ENCODE assay signal across 8 mouse cellular contexts in genomic region chr1:180279648-180280047, GRCm38 (mm10). TPM values are rescaled to one million over a fixed set of nuclear protein-coding genes. Genes with fewer than 3 reads are reported as not detected.
DNase-seq lines count a peak whose midpoint lies in the region; ATAC-seq and TF ChIP-seq lines count a peak whose summit lies in the region.

No protein-coding gene starts in this region.

- no peaks in the 10 kb centered on the region for H3K27me3 ChIP-seq in forebrain, embryonic 14.5 days (replicated peaks; ENCODE audit: control insufficient read depth, insufficient read depth, low read length)
- no peaks in the 10 kb centered on the region for H3K27me3 ChIP-seq in forebrain, embryonic 11.5 days (ENCODE audit: control insufficient read depth, insufficient read depth, low read length)
- H3K27me3 ChIP-seq in intestine, postnatal 0 days (replicated peaks; ENCODE audit: control insufficient read depth, insufficient read depth, low read length), result no peaks in the 10 kb centered on the region
- H3K27me3 ChIP-seq in lung, postnatal 0 days (replicated peaks; ENCODE audit: insufficient read depth, low read length), result no peaks in the 10 kb centered on the region
- H3K27me3 ChIP-seq in stomach, postnatal 0 days (ENCODE audit: control insufficient read depth, insufficient read depth, low read length), result no peaks in the 10 kb centered on the region

- 0 out of 2 replicates have a peak overlapping the region, but pooled peaks have one; percentile 14 for H3K4me2 ChIP-seq in forebrain, embryonic 14.5 days (ENCODE audit: low read length)
- no peak overlapping the region for H3K4me2 ChIP-seq in forebrain, embryonic 11.5 days (ENCODE audit: low read depth, low read length, severe bottlenecking)
- H3K4me2 ChIP-seq in intestine, postnatal 0 days (replicated peaks; ENCODE audit: low read depth), result peak overlapping the region; percentile 37
- peak overlapping the region; percentile 28 for H3K4me2 ChIP-seq in lung, postnatal 0 days (replicated peaks; ENCODE audit: low read depth, low read length)
- peak overlapping the region; percentile 11; the same call in 1 of the 2 replicates for H3K4me2 ChIP-seq in stomach, postnatal 0 days (replicated peaks; ENCODE audit: low read depth)

- DNase-seq in forebrain, embryonic 14.5 days (ENCODE audit: low spot score), result peak; percentile 52
- DNase-seq in forebrain, embryonic 11.5 days (ENCODE audit: low spot score), result no peak
- peak; percentile 96 for DNase-seq in lung, postnatal 0 days (ENCODE audit: low spot score)
- DNase-seq in stomach, postnatal 0 days (ENCODE audit: low spot score), result peak; percentile 91
- no peak for DNase-seq in left cerebral cortex, adult 8-10 months (ENCODE audit: low spot score in 2 of 2)

- no peaks in the 10 kb centered on the region for H3K36me3 ChIP-seq in forebrain, embryonic 14.5 days (ENCODE audit: control insufficient read depth, insufficient read depth, low read length)
- no peaks in the 10 kb centered on the region for H3K36me3 ChIP-seq in forebrain, embryonic 11.5 days (ENCODE audit: control insufficient read depth, insufficient read depth, low read length)
- H3K36me3 ChIP-seq in intestine, postnatal 0 days (ENCODE audit: control insufficient read depth, insufficient read depth), result no peaks in the 10 kb centered on the region
- no peaks in the 10 kb centered on the region for H3K36me3 ChIP-seq in lung, postnatal 0 days (ENCODE audit: insufficient read depth, low read length)
- H3K36me3 ChIP-seq in stomach, postnatal 0 days (ENCODE audit: control insufficient read depth, insufficient read depth, low read length), result no peaks in the 10 kb centered on the region

- no peak overlapping the region; the same call in 1 of the 2 replicates for H3K9ac ChIP-seq in forebrain, embryonic 14.5 days (ENCODE audit: low read length)
- no peak overlapping the region for H3K9ac ChIP-seq in forebrain, embryonic 11.5 days (ENCODE audit: low read length)
- H3K9ac ChIP-seq in intestine, postnatal 0 days (ENCODE audit: low read depth, low read length), result no peak overlapping the region
- no peak overlapping the region for H3K9ac ChIP-seq in lung, postnatal 0 days (replicated peaks; ENCODE audit: low read depth)
- H3K9ac ChIP-seq in stomach, postnatal 0 days (ENCODE audit: low read length), result no peak overlapping the region

- no peak; the same call in 1 of the 2 replicates for TF ChIP-seq CTCF in intestine, postnatal 0 days (IDR thresholded peaks at IDR 0.05; ENCODE audit: low read depth)
- TF ChIP-seq CTCF in lung, postnatal 0 days (IDR thresholded peaks at IDR 0.05), result peak; percentile 24; the same call in 1 of the 2 replicates
- peak; percentile 17; the same call in 1 of the 2 replicates for TF ChIP-seq CTCF in stomach, postnatal 0 days (IDR thresholded peaks at IDR 0.05; ENCODE audit: low read depth)

- H3K27ac ChIP-seq in forebrain, embryonic 14.5 days (ENCODE audit: low read depth, low read length), result no peak overlapping the region
- no peak overlapping the region for H3K27ac ChIP-seq in forebrain, embryonic 11.5 days (ENCODE audit: low read depth, low read length)
- H3K27ac ChIP-seq in intestine, postnatal 0 days (ENCODE audit: low read depth, low read length), result 0 out of 2 replicates have a peak overlapping the region, but pooled peaks have one; percentile 35
- H3K27ac ChIP-seq in lung, postnatal 0 days (ENCODE audit: low read length), result peak overlapping the region; percentile 65
- H3K27ac ChIP-seq in stomach, postnatal 0 days (replicated peaks), result no peak overlapping the region; the same call in none of the 2 replicates

- peak; percentile 93 for TF ChIP-seq EP300 in lung, postnatal 0 days (IDR thresholded peaks at IDR 0.05)
- peak; percentile 62 for TF ChIP-seq EP300 in stomach, postnatal 0 days (optimal IDR thresholded peaks at IDR 0.05)

- no peak for ATAC-seq in forebrain, embryonic 14.5 days
- ATAC-seq in forebrain, embryonic 11.5 days (replicated peaks; ENCODE audit: low FRiP score), result no peak
- ATAC-seq in activated CD4-positive, CD25-positive, alpha-beta regulatory T cell, adult 4 months, result peak; percentile 96
- peak; percentile 54 for ATAC-seq in erythroblast, adult 5-6 weeks (replicated peaks; ENCODE audit: low FRiP score, poor library complexity, severe bottlenecking)
- peak; percentile 98 for ATAC-seq in intestine, postnatal 0 days
- peak; percentile 94 for ATAC-seq in lung, postnatal 0 days
- ATAC-seq in stomach, postnatal 0 days (ENCODE audit: low FRiP score, low TSS enrichment), result peak; percentile 98

- 33% methylated on average over 7 of the region's 7 CpGs for WGBS in forebrain, embryonic 14.5 days
- WGBS in forebrain, embryonic 11.5 days, result 63% methylated on average over 7 of the region's 7 CpGs
- 5% methylated on average over 7 of the region's 7 CpGs for WGBS in intestine, postnatal 0 days
- 19% methylated on average over 7 of the region's 7 CpGs for WGBS in lung, postnatal 0 days
- 15% methylated on average over 7 of the region's 7 CpGs for WGBS in stomach, postnatal 0 days

- no peaks in the 10 kb centered on the region for H3K9me3 ChIP-seq in forebrain, embryonic 14.5 days (replicated peaks; ENCODE audit: control insufficient read depth, low read length)
- no peaks in the 10 kb centered on the region for H3K9me3 ChIP-seq in forebrain, embryonic 11.5 days (ENCODE audit: control insufficient read depth, low read length)
- no peaks in the 10 kb centered on the region for H3K9me3 ChIP-seq in intestine, postnatal 0 days (ENCODE audit: control insufficient read depth)
- no peaks in the 10 kb centered on the region for H3K9me3 ChIP-seq in lung, postnatal 0 days (ENCODE audit: low read length)
- H3K9me3 ChIP-seq in stomach, postnatal 0 days (ENCODE audit: control insufficient read depth, low read length), result no peaks in the 10 kb centered on the region

- peaks cover 3% of the 10 kb centered on the region for H3K4me1 ChIP-seq in forebrain, embryonic 14.5 days (ENCODE audit: control insufficient read depth, insufficient read depth, low read length)
- peaks cover 4% of the 10 kb centered on the region; the same call in 1 of the 2 replicates for H3K4me1 ChIP-seq in forebrain, embryonic 11.5 days (replicated peaks; ENCODE audit: control insufficient read depth, insufficient read depth, low read length)
- peaks cover 7% of the 10 kb centered on the region for H3K4me1 ChIP-seq in intestine, postnatal 0 days (replicated peaks; ENCODE audit: control insufficient read depth, insufficient read depth, low read length)
- peaks cover 13% of the 10 kb centered on the region; the same call in 1 of the 2 replicates for H3K4me1 ChIP-seq in lung, postnatal 0 days (ENCODE audit: insufficient read depth, low read depth, low read length)
- no peaks in the 10 kb centered on the region; the same call in 1 of the 2 replicates for H3K4me1 ChIP-seq in stomach, postnatal 0 days (replicated peaks; ENCODE audit: control insufficient read depth, insufficient read depth)

- no peak overlapping the region for H3K4me3 ChIP-seq in forebrain, embryonic 14.5 days (ENCODE audit: low read depth, low read length)
- H3K4me3 ChIP-seq in forebrain, embryonic 11.5 days (ENCODE audit: low read depth, low read length), result no peak overlapping the region
- H3K4me3 ChIP-seq in intestine, postnatal 0 days (ENCODE audit: low read depth, low read length), result no peak overlapping the region
- H3K4me3 ChIP-seq in lung, postnatal 0 days (ENCODE audit: low read depth, low read length), result no peak overlapping the region
- no peak overlapping the region for H3K4me3 ChIP-seq in stomach, postnatal 0 days (ENCODE audit: low read depth, low read length)

RNA-seq across cellular contexts. Expression of gene Psen2, which starts 16.4 kb away (rescaled TPM):
- polyA plus RNA-seq in forebrain, embryonic 14.5 days (2014; fragmentation: Nextera tagmentation; extraction: Ambion mirVana), result 8.6 and 11.2 TPM in 2 replicates
- polyA plus RNA-seq in forebrain, embryonic 11.5 days (2014; fragmentation: Nextera tagmentation; extraction: Ambion mirVana), result 5.7 and 6.1 TPM in 2 replicates
- 100 to 1,000 TPM; 109 to 116 TPM for polyA plus RNA-seq in activated CD4-positive, CD25-positive, alpha-beta regulatory T cell, adult 4 months (2017; shearing (Covaris generic))
- 7.5 and 7.9 TPM in 2 replicates for total RNA-seq in erythroblast, adult 5-6 weeks (2015; ENCODE audit: low replicate concordance)
- 7.2 and 7.4 TPM in 2 replicates for total RNA-seq in erythroblast, adult 5-6 weeks (2017; ENCODE audit: low replicate concordance)
- polyA plus RNA-seq in intestine, postnatal 0 days (2015; fragmentation: Nextera tagmentation; extraction: Ambion mirVana), result 12.3 and 14.8 TPM in 2 replicates
- 25.1 and 26.4 TPM in 2 replicates for polyA plus RNA-seq in lung, postnatal 0 days (2015; fragmentation: Nextera tagmentation; extraction: Ambion mirVana)
- polyA plus RNA-seq in stomach, postnatal 0 days (2015; fragmentation: Nextera tagmentation; extraction: Ambion mirVana), result 14.3 and 15.2 TPM in 2 replicates
- 10 to 100 TPM; 19.5 to 21.7 (median 20.9) TPM for total RNA-seq in left cerebral cortex, adult 8-10 months (2022)

RNA-seq across cellular contexts. Expression of gene Itpkb, which starts 50.6 kb away (rescaled TPM):
- polyA plus RNA-seq in forebrain, embryonic 14.5 days (2014; fragmentation: Nextera tagmentation; extraction: Ambion mirVana), result 1.3 and 1.5 TPM in 2 replicates
- polyA plus RNA-seq in forebrain, embryonic 11.5 days (2014; fragmentation: Nextera tagmentation; extraction: Ambion mirVana), result 3.0 and 3.2 TPM in 2 replicates
- 10 to 100 TPM; 29.8 to 38.2 TPM for polyA plus RNA-seq in activated CD4-positive, CD25-positive, alpha-beta regulatory T cell, adult 4 months (2017; shearing (Covaris generic))
- 2.3 and 4.0 TPM in 2 replicates for total RNA-seq in erythroblast, adult 5-6 weeks (2015; ENCODE audit: low replicate concordance)
- total RNA-seq in erythroblast, adult 5-6 weeks (2017; ENCODE audit: low replicate concordance), result 2.4 and 3.2 TPM in 2 replicates
- polyA plus RNA-seq in intestine, postnatal 0 days (2015; fragmentation: Nextera tagmentation; extraction: Ambion mirVana), result 2.3 and 3.4 TPM in 2 replicates
- polyA plus RNA-seq in lung, postnatal 0 days (2015; fragmentation: Nextera tagmentation; extraction: Ambion mirVana), result 8.4 and 11.9 TPM in 2 replicates
- 3.7 and 4.0 TPM in 2 replicates for polyA plus RNA-seq in stomach, postnatal 0 days (2015; fragmentation: Nextera tagmentation; extraction: Ambion mirVana)
- total RNA-seq in left cerebral cortex, adult 8-10 months (2022), result 10 to 100 TPM; 19.7 to 26.2 (median 21.4) TPM

Comparison
In these comparisons a context has a peak if more than half of its experiments do, and no peak if none do; other contexts are left out.
1. DNase-seq: peak in forebrain, embryonic 14.5 days (single experiment), lung, postnatal 0 days (single experiment) and stomach, postnatal 0 days (single experiment); none in forebrain, embryonic 11.5 days (single experiment) and left cerebral cortex, adult 8-10 months (0 of 2).
2. ATAC-seq: peak in activated CD4-positive, CD25-positive, alpha-beta regulatory T cell, adult 4 months (single experiment), erythroblast, adult 5-6 weeks (single experiment), intestine, postnatal 0 days (single experiment), lung, postnatal 0 days (single experiment) and stomach, postnatal 0 days (single experiment); none in forebrain, embryonic 14.5 days (single experiment) and forebrain, embryonic 11.5 days (single experiment).
3. H3K27ac ChIP-seq: peak in intestine, postnatal 0 days (single experiment) and lung, postnatal 0 days (single experiment); none in forebrain, embryonic 14.5 days (single experiment), forebrain, embryonic 11.5 days (single experiment) and stomach, postnatal 0 days (single experiment).